Mouse (Mus musculus) bone marrow, adult 2 months (tissue): ENCODE measurements around the gene Phlpp2.

Experiments used
- CTCF ChIP-seq: fragments of 200-500 bp; IDR thresholded peaks from 2 replicates; pipeline ENCODE4 v1.5.1; 2011; ENCODE audit warnings: low read length, control low read depth; ENCODE audit not compliant: control insufficient read depth, insufficient read depth
- POLR2A ChIP-seq: fragments of 200-500 bp; IDR thresholded peaks from 2 replicates; pipeline ENCODE4 v1.6.1; 2011; ENCODE audit warnings: low read depth, mild to moderate bottlenecking, control low read depth, low read length, borderline replicate concordance; ENCODE audit not compliant: control insufficient read depth

- no peak for TF ChIP-seq CTCF
- TF ChIP-seq POLR2A = no peak
Observed at GRCm38 (mm10) chr8:109906907-109907306, 38.6 kb downstream of the Phlpp2 start.
